In the genomic region with DNA sequence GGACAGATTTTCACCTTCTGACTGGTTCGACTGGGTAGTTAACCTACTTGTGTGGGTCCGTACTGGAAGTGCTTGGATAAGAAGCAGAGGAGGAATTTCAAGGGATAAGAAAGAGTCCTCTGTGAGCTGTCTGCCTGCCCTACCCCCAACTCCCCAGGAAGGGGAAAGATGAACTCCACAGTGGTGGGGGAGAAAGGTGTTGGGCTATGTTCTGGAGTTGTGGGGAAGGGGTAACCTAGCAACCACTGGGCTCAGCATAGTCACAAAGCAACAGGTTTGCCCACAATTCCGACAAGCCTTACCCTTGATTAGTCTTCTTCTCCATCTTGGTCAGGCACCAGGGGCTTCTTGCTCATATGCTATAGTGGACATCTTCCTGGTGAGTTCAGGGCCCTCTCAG, we compare ENCODE assay signal across 28 mouse cellular contexts. TPM values are rescaled to one million over a fixed set of nuclear protein-coding genes. Genes with fewer than 3 reads are reported as not detected.
"Had no signal": no experiment of that assay in that cellular context is flagged by ENCODE, and none has a peak within 500 bp of the region (broad histone marks: within the 10 kb centered on the region; RNA-seq: fewer than 3 reads in every experiment).

A gene (plus strand): TSS at position 301 of the 400 bp plus-strand sequence.

- ATAC-seq: liver, embryonic 12.5 days; lung, postnatal 0 days; midbrain, embryonic 16.5 days had no signal

- DNase-seq: lung, adult 18-20 months; lung, embryonic 14.5 days; lung, postnatal 14 days; lung, postnatal 4 days; midbrain, embryonic 14.5 days; retina, postnatal 1 day; right cerebral cortex, adult 18-20 months; right cerebral cortex, postnatal 25 days; right cerebral cortex, postnatal 4 days; spleen, adult 18-20 months; thymus, postnatal 14 days; thymus, postnatal 36 days had no signal

- H3K36me3 ChIP-seq: liver, embryonic 12.5 days; midbrain, embryonic 10.5 days; midbrain, embryonic 12.5 days; neural tube, embryonic 13.5 days; neural tube, embryonic 15.5 days had no signal

- H3K27ac ChIP-seq: liver, embryonic 12.5 days; liver, embryonic 14.5 days; midbrain, embryonic 10.5 days; midbrain, embryonic 12.5 days; neural tube, embryonic 13.5 days; neural tube, embryonic 15.5 days had no signal

- H3K4me1 ChIP-seq: liver, embryonic 12.5 days had no signal

- H3K4me2 ChIP-seq: liver, embryonic 12.5 days; lung, embryonic 14.5 days; midbrain, embryonic 12.5 days; neural tube, embryonic 13.5 days; neural tube, embryonic 15.5 days had no signal

- H3K9me3 ChIP-seq: liver, embryonic 12.5 days; midbrain, embryonic 10.5 days; midbrain, embryonic 12.5 days; neural tube, embryonic 13.5 days; neural tube, embryonic 15.5 days had no signal

- H3K9ac ChIP-seq: liver, embryonic 12.5 days; liver, embryonic 14.5 days; lung, embryonic 14.5 days; midbrain, embryonic 12.5 days; neural tube, embryonic 13.5 days; neural tube, embryonic 15.5 days had no signal

- H3K4me3 ChIP-seq: liver, embryonic 12.5 days; midbrain, embryonic 10.5 days; midbrain, embryonic 12.5 days; myocyte; neural tube, embryonic 13.5 days; neural tube, embryonic 15.5 days had no signal

RNA-seq across cellular contexts. Expression of the gene that starts here (rescaled TPM):
- total RNA-seq: megakaryocyte, adult 5-6 weeks; megakaryocyte-erythroid progenitor cell, adult 5-6 weeks had no signal
- polyA plus RNA-seq: liver, embryonic 12.5 days; liver, embryonic 14.5 days; liver, embryonic 16.5 days; midbrain, embryonic 10.5 days; midbrain, embryonic 12.5 days; midbrain, embryonic 14.5 days; myocyte; neural tube, embryonic 11.5 days; neural tube, embryonic 15.5 days; small intestine, adult 2 months; stomach, embryonic 14.5 days; stomach, embryonic 16.5 days had no signal
